In the genomic region with DNA sequence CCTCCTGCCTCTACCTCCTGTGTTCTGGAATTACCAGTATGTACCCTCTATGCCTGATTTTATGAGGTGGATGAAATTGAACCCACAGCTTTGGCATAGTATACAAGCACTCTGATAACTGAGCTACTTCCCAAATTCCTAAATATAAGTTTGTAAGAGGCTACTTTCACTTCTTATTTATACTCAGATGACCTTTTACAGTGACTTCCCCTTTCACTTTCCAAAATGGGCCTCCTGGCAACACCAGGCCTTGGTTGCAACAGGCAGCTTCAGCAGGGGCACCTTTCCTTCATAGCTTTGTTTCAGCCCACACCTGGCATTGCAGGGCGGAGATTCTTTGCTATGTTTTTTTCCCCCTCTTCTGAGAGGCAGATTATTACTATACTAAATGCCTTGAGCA, we compare ENCODE assay signal across 9 mouse cellular contexts.
DNase-seq lines count a peak whose midpoint lies in the region; ATAC-seq lines count a peak whose summit lies in the region.
"Had no signal": no experiment of that assay in that cellular context is flagged by ENCODE, and none has a peak within 500 bp of the region (broad histone marks: within the 10 kb centered on the region; RNA-seq: fewer than 3 reads in every experiment).

No protein-coding gene starts in this region.

- intact Hi-C loops in heart, postnatal 14 days (cut with DNase I): no loop called here

- ATAC-seq in common myeloid progenitor, adult 5-6 weeks (replicated peaks; ENCODE audit: low read depth, poor library complexity, severe bottlenecking): peak; percentile 93
- peak; percentile 87 for ATAC-seq in monocyte, adult 5-6 weeks (replicated peaks; ENCODE audit: insufficient number of reproducible peaks, low FRiP score, low TSS enrichment, poor library complexity, severe bottlenecking)
- ATAC-seq: forebrain, embryonic 16.5 days had no signal

- peak; percentile 46 for DNase-seq in heart, adult 8-10 months (ENCODE audit: low spot score)
- no peak for DNase-seq in heart, postnatal 14 days
- DNase-seq in B cell, adult 2 months: peak; percentile 53 to 60
- DNase-seq in embryo, embryonic 10.5 days (ENCODE audit: low spot score): no peak
- no peak for DNase-seq in Muller cell, postnatal 12 days (ENCODE audit: inconsistent ontology term)
- DNase-seq: thymus, postnatal 25 days had no signal

Comparison
In these comparisons a context has a peak if more than half of its experiments do, and no peak if none do; other contexts are left out.
1. DNase-seq: peak in heart, adult 8-10 months (single experiment) and B cell, adult 2 months (2 of 2); none in heart, postnatal 14 days (0 of 2), embryo, embryonic 10.5 days (single experiment) and Muller cell, postnatal 12 days (single experiment).